Mouse (Mus musculus): ENCODE data around the gene Inpp5f. TPM values are rescaled to one million over a fixed set of nuclear protein-coding genes. Genes with fewer than 3 reads are reported as not detected.
A peak's percentile ranks its signal among the peaks of the same experiment; 100 is the strongest.

Gene Inpp5f
- polyA plus RNA-seq, 1 experiment from 2014 or later, result 20.3 TPM

DNA sequence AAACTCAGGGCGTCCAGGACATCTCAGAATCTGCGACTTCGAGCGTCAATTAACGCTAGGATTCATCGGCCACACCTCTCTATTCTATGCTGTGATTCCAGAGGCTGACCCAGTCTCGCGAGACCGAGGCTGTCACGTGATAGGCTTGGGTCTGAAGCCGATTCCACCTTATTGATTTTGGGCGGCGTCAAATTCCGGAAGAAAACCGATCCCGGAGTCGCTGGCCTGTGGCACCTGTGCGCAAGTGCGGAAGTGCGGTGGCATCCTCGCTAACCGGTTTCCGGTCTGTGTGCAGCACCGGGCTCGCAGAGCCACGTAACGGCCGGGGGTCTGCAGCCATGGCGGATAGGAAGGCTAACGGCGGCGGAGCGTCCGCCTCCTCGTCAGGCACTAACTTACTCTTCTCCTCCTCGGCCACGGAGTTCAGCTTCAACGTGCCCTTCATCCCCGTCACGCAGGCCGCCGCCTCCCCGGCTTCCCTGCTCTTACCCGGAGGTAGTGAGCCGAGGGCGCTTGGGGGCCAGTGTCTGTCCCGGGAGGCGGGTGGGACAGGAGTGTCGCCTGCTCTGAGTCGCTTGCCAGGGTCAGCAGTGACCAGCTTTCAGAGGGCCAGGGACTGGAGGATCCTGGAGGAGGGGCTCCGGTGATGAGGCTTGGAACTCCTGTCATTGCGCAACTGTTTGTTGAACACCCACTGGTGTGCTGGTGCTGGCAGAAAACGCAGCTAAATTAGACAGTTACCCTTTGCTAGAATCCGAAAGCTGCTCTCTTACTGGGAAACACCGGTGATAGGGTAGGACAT lies 133.8 kb downstream of the Inpp5f start, which contains the start of gene Sec23ip:
TSS of gene Sec23ip (plus strand) at position 260 of the 802 bp plus-strand sequence.
- H3K27me3 ChIP-seq (replicated peaks), result no peaks in the 10 kb centered on the region
- H3K9me3 ChIP-seq, result no peaks in the 10 kb centered on the region
- H3K27ac ChIP-seq, result peak within 1 kb of the TSS; percentile 66; the same call in 1 of the 2 replicates
- peak within 1 kb of the TSS; percentile 86 for H3K4me2 ChIP-seq
- peak within 1 kb of the TSS; percentile 99 for H3K4me3 ChIP-seq (replicated peaks)
- peak within 1 kb of the TSS; percentile 94 for H3K9ac ChIP-seq
- peaks cover 19% of the 10 kb centered on the region for H3K4me1 ChIP-seq
- H3K36me3 ChIP-seq, result no peaks in the 10 kb centered on the region
- ATAC-seq (ENCODE audit: insufficient read depth, low FRiP score, low read depth), result peak; percentile 79
- under 1% methylated on average over 55 of the region's 55 CpGs for WGBS

Other genes starting within 250 kb of the Inpp5f start
- gene Rgs10, start 192.6 kb upstream of the Inpp5f start, polyA plus RNA-seq (2015; fragmentation: Nextera tagmentation; extraction: Ambion mirVana), result 25.7 and 27.9 TPM in 2 replicates
- gene Tial1, start 149.6 kb upstream of the Inpp5f start, polyA plus RNA-seq (2015; fragmentation: Nextera tagmentation; extraction: Ambion mirVana), result 26.8 and 28.5 TPM in 2 replicates
- gene Bag3, start 87.7 kb upstream of the Inpp5f start, polyA plus RNA-seq (2015; fragmentation: Nextera tagmentation; extraction: Ambion mirVana), result 13.4 and 14.7 TPM in 2 replicates
- 58.2 and 60.9 TPM in 2 replicates for gene Mcmbp, start 129.2 kb downstream of the Inpp5f start, polyA plus RNA-seq (2015; fragmentation: Nextera tagmentation; extraction: Ambion mirVana)
- 32.3 and 32.5 TPM in 2 replicates for gene Sec23ip, start 133.6 kb downstream of the Inpp5f start, polyA plus RNA-seq (2015; fragmentation: Nextera tagmentation; extraction: Ambion mirVana)

Measured in stomach, embryonic 15.5 days (tissue).